Mouse (Mus musculus) midbrain, embryonic 12.5 days (tissue): ENCODE measurements around the gene P3h3. TPM values are rescaled to one million over a fixed set of nuclear protein-coding genes. Genes with fewer than 3 reads are reported as not detected.
"Not testable (repeated sequence)": the region's sequence is repeated elsewhere in the genome, so short reads cannot be mapped to it uniquely, and the experiment has no call there.

Experiments
- ATAC-seq: fragments of 200-750 bp; cut with Nextera tagmentation; 2 replicates; pipeline ENCODE4 v1.8.0; 2017; ENCODE audit warnings: low read depth, moderate TSS enrichment, moderate library complexity; ENCODE audit not compliant: low FRiP score
- H3K27ac ChIP-seq: fragments of 300-500 bp; sonication (generic); replicated peaks from 2 replicates; pipeline ENCODE4 v1.5.1; 2016; ENCODE audit warnings: mild to moderate bottlenecking
- H3K27me3 ChIP-seq: fragments of 300-500 bp; sonication (generic); 2 replicates; pipeline ENCODE4 v1.6.1; 2016; ENCODE audit warnings: mild to moderate bottlenecking
- H3K36me3 ChIP-seq: fragments of 300-500 bp; sonication (generic); 2 replicates; pipeline ENCODE4 v1.6.1; 2016
- H3K4me1 ChIP-seq: fragments of 300-500 bp; sonication (generic); 2 replicates; pipeline ENCODE4 v1.6.1; 2016
- H3K4me2 ChIP-seq: fragments of 300-500 bp; sonication (generic); replicated peaks from 2 replicates; pipeline ENCODE4 v1.6.1; 2016; ENCODE audit warnings: mild to moderate bottlenecking, moderate library complexity
- H3K4me3 ChIP-seq: fragments of 300-500 bp; sonication (generic); 2 replicates; pipeline ENCODE4 v1.5.1; 2016; ENCODE audit warnings: mild to moderate bottlenecking
- H3K9ac ChIP-seq: fragments of 300-500 bp; sonication (generic); replicated peaks from 2 replicates; pipeline ENCODE4 v1.6.1; 2016; ENCODE audit warnings: mild to moderate bottlenecking, moderate library complexity
- H3K9me3 ChIP-seq: fragments of 300-500 bp; sonication (generic); 2 replicates; pipeline ENCODE4 v1.6.1; 2016; ENCODE audit warnings: mild to moderate bottlenecking
- WGBS: fragments of 180-500 bp; shearing (Covaris S2); methylation state at CpG from one replicate; pipeline ENCODE4 v1.1.7; 2016; 5-methylcytosine and 5-hydroxymethylcytosine counted together
- polyA plus RNA-seq: library from polyadenylated mRNA; unstranded; fragments of >200 nt; fragmentation: Nextera tagmentation; extraction: Ambion mirVana; gene quantifications from 2 replicates; pipeline ENCODE4 v1.2.1, GENCODE M21; 2016

Gene P3h3
- polyA plus RNA-seq, 1 experiment from 2014 or later: 21.4 TPM

- Histone ChIP-seq H3K27ac (peak overlapping the region; percentile 67), H3K9ac (no peak overlapping the region), H3K4me3 (no peak overlapping the region), H3K36me3 (0 out of 2 replicates have a peak, but pooled peaks cover 5% of the 10 kb centered on the region), H3K27me3 (no peaks in the 10 kb centered on the region), H3K4me2 (no peak overlapping the region), H3K9me3 (no peaks in the 10 kb centered on the region), H3K4me1 (0 out of 2 replicates have a peak, but pooled peaks cover 7% of the 10 kb centered on the region)
- ATAC-seq: peak; percentile 90
- WGBS: 5% methylated on average over 9 of the region's 9 CpGs
Measured at GRCm38 (mm10) chr6:124847305-124847704, 10.2 kb downstream of the P3h3 start.

GRCm38 (mm10) chr6:124840241-124841167, 17.0 kb downstream of the P3h3 start, which contains the start of gene Gnb3:
TSS of gene Gnb3 (minus strand) at chr6:124840275.
- peaks cover 17% of the 10 kb centered on the region for H3K4me1 ChIP-seq
- peaks cover 5% of the 10 kb centered on the region; the same call in 1 of the 2 replicates for H3K36me3 ChIP-seq
- H3K27ac ChIP-seq: peak within 1 kb of the TSS; percentile 77
- H3K9me3 ChIP-seq: no peaks in the 10 kb centered on the region
- no peak within 1 kb of the TSS for H3K4me3 ChIP-seq
- H3K4me2 ChIP-seq: peak within 1 kb of the TSS; percentile 24
- H3K27me3 ChIP-seq: peaks cover 12% of the 10 kb centered on the region
- WGBS: 6% methylated on average over 11 of the region's 15 CpGs
- peak within 1 kb of the TSS; percentile 24; the same call in 1 of the 2 replicates for H3K9ac ChIP-seq
- ATAC-seq: peak; percentile 69

- H3K4me3 ChIP-seq: no peak overlapping the region
- H3K4me2 ChIP-seq: peak overlapping the region; percentile 24
- peak overlapping the region; percentile 77 for H3K27ac ChIP-seq
Measured at GRCm38 (mm10) chr6:124839805-124840204, 17.7 kb downstream of the P3h3 start.

GRCm38 (mm10) chr6:124836411-124836810, 21.1 kb downstream of the P3h3 start:
- no peak overlapping the region for H3K4me2 ChIP-seq
- no peak for ATAC-seq
- peaks cover 35% of the 10 kb centered on the region for H3K36me3 ChIP-seq
- no peak overlapping the region for H3K4me3 ChIP-seq
- peaks cover 12% of the 10 kb centered on the region for H3K27me3 ChIP-seq
- H3K4me1 ChIP-seq: peaks cover 32% of the 10 kb centered on the region
- no peaks in the 10 kb centered on the region for H3K9me3 ChIP-seq
- H3K27ac ChIP-seq: no peak overlapping the region
- 83% methylated on average over 7 of the region's 7 CpGs for WGBS
- no peak overlapping the region for H3K9ac ChIP-seq

More at GRCm38 (mm10) chr6:124839805-124840204, 17.7 kb downstream of the P3h3 start:
- H3K9ac ChIP-seq: peak overlapping the region; percentile 7; the same call in 1 of the 2 replicates
- peaks cover 12% of the 10 kb centered on the region for H3K27me3 ChIP-seq
- no peaks in the 10 kb centered on the region for H3K9me3 ChIP-seq
- peaks cover 5% of the 10 kb centered on the region; the same call in 1 of the 2 replicates for H3K36me3 ChIP-seq
- 5% methylated on average over 8 of the region's 8 CpGs for WGBS
- ATAC-seq: peak; percentile 45
- H3K4me1 ChIP-seq: peaks cover 17% of the 10 kb centered on the region

GRCm38 (mm10) chr6:124835531-124835930, 22.0 kb downstream of the P3h3 start:
- ATAC-seq: no peak
- no peak overlapping the region for H3K9ac ChIP-seq
- H3K27ac ChIP-seq: 0 out of 2 replicates have a peak overlapping the region, but pooled peaks have one; percentile 39
- peaks cover 32% of the 10 kb centered on the region for H3K36me3 ChIP-seq
- peaks cover 35% of the 10 kb centered on the region for H3K4me1 ChIP-seq
- 72% methylated on average over 10 of the region's 10 CpGs for WGBS
- no peaks in the 10 kb centered on the region for H3K9me3 ChIP-seq
- no peak overlapping the region for H3K4me2 ChIP-seq
- peaks cover 12% of the 10 kb centered on the region for H3K27me3 ChIP-seq
- no peak overlapping the region for H3K4me3 ChIP-seq

GRCm38 (mm10) chr6:124834512-124835081, 23.0 kb downstream of the P3h3 start:
- no peaks in the 10 kb centered on the region for H3K9me3 ChIP-seq
- 0 out of 2 replicates have a peak overlapping the region, but pooled peaks have one; percentile 5 for H3K27ac ChIP-seq
- no peak overlapping the region for H3K4me3 ChIP-seq
- peaks cover 32% of the 10 kb centered on the region for H3K36me3 ChIP-seq
- H3K4me1 ChIP-seq: peaks cover 30% of the 10 kb centered on the region
- 87% methylated on average over 6 of the region's 6 CpGs for WGBS
- no peak overlapping the region for H3K4me2 ChIP-seq
- H3K9ac ChIP-seq: no peak overlapping the region
- peaks cover 10% of the 10 kb centered on the region for H3K27me3 ChIP-seq
- no peak for ATAC-seq

- Histone ChIP-seq H3K4me1 (peaks cover 35% of the 10 kb centered on the region), H3K9me3 (no peaks in the 10 kb centered on the region), H3K36me3 (peaks cover 38% of the 10 kb centered on the region), H3K9ac (0 out of 2 replicates have a peak overlapping the region, but pooled peaks have one; percentile 28), H3K27ac (no peak overlapping the region), H3K4me3 (peak overlapping the region; percentile 66; the same call in 1 of the 2 replicates), H3K4me2 (peak overlapping the region; percentile 80), H3K27me3 (no peaks in the 10 kb centered on the region)
- no peak for ATAC-seq
- WGBS: 96% methylated on average over 8 of the region's 8 CpGs
Measured at GRCm38 (mm10) chr6:124831649-124832048, 25.9 kb downstream of the P3h3 start.

- H3K27ac ChIP-seq, H3K27me3 ChIP-seq, ATAC-seq, H3K9me3 ChIP-seq: not testable (repeated sequence)
- peaks cover 35% of the 10 kb centered on the region for H3K4me1 ChIP-seq
- peak overlapping the region; percentile 80 for H3K4me2 ChIP-seq
- WGBS: 94% methylated on average over 4 of the region's 4 CpGs
- peaks cover 39% of the 10 kb centered on the region for H3K36me3 ChIP-seq
- peak overlapping the region; percentile 28; the same call in 1 of the 2 replicates for H3K9ac ChIP-seq
- H3K4me3 ChIP-seq: peak overlapping the region; percentile 66
Measured at GRCm38 (mm10) chr6:124831199-124831598, 26.4 kb downstream of the P3h3 start.

- Histone ChIP-seq H3K4me1 (peaks cover 35% of the 10 kb centered on the region), H3K27ac (peak overlapping the region; percentile 89), H3K4me3 (peak overlapping the region; percentile 66), H3K9me3 (no peaks in the 10 kb centered on the region), H3K9ac (peak overlapping the region; percentile 70), H3K27me3 (no peaks in the 10 kb centered on the region), H3K4me2 (peak overlapping the region; percentile 80), H3K36me3 (peaks cover 50% of the 10 kb centered on the region)
- under 1% methylated on average over 38 of the region's 38 CpGs for WGBS
- peak; percentile 86 for ATAC-seq
Measured at GRCm38 (mm10) chr6:124829799-124830700, 27.5 kb downstream of the P3h3 start.

GRCm38 (mm10) chr6:124828868-124829798, 28.4 kb downstream of the P3h3 start, which contains the start of the genes Usp5 and Cdca3:
TSS of gene Usp5 (minus strand) at chr6:124829484.
TSS of gene Cdca3 (plus strand) at chr6:124829547.
- under 1% methylated on average over 55 of the region's 55 CpGs for WGBS
- peak within 1 kb of the TSS; percentile 74 for H3K9ac ChIP-seq
- H3K27ac ChIP-seq: peak within 1 kb of the TSS; percentile 89
- H3K36me3 ChIP-seq: peaks cover 54% of the 10 kb centered on the region
- peak; percentile 94 for ATAC-seq
- peak within 1 kb of the TSS; percentile 92 for H3K4me2 ChIP-seq
- H3K4me3 ChIP-seq: peak within 1 kb of the TSS; percentile 66
- no peaks in the 10 kb centered on the region for H3K9me3 ChIP-seq
- peaks cover 34% of the 10 kb centered on the region for H3K4me1 ChIP-seq
- no peaks in the 10 kb centered on the region for H3K27me3 ChIP-seq
